Mouse (Mus musculus) limb, embryonic 14.5 days (tissue): Measurements from ENCODE around the gene Sult1d1. TPM values are rescaled to one million over a fixed set of nuclear protein-coding genes. Genes with fewer than 3 reads are reported as not detected.
"Not testable (repeated sequence)": the region's sequence is repeated elsewhere in the genome, so short reads cannot be mapped to it uniquely, and the experiment has no call there.

ENCODE experiments used
- ATAC-seq: fragments of 200-750 bp; cut with Nextera tagmentation; 2 replicates; pipeline ENCODE4 v1.8.0; 2017; ENCODE audit warnings: low read depth, moderate number of reproducible peaks, moderate TSS enrichment; ENCODE audit not compliant: low FRiP score
- DNase-seq: peaks from one replicate; pipeline ENCODE4 v3.0.0-alpha.2; 2015; ENCODE audit warnings: low spot score
- H3K27ac ChIP-seq: fragments of 300-500 bp; sonication (generic); replicated peaks from 2 replicates; pipeline ENCODE4 v1.5.1; 2014; ENCODE audit warnings: low read depth, mild to moderate bottlenecking, low read length, moderate library complexity, mixed read lengths
- H3K27me3 ChIP-seq: fragments of 300-500 bp; sonication (generic); 2 replicates; pipeline ENCODE4 v1.6.1; 2014; ENCODE audit warnings: low read length, mixed read lengths; ENCODE audit not compliant: control insufficient read depth, insufficient read depth
- H3K36me3 ChIP-seq: fragments of 300-500 bp; sonication (generic); 2 replicates; pipeline ENCODE4 v1.6.1; 2014; ENCODE audit warnings: mild to moderate bottlenecking, low read length, moderate library complexity, mixed read lengths; ENCODE audit not compliant: control insufficient read depth, insufficient read depth
- H3K4me1 ChIP-seq: fragments of 300-500 bp; sonication (generic); 2 replicates; pipeline ENCODE4 v1.6.1; 2014; ENCODE audit warnings: antibody characterized with exemption, low read length, mixed read lengths; ENCODE audit not compliant: control insufficient read depth, insufficient read depth
- H3K4me2 ChIP-seq: fragments of 300-500 bp; sonication (generic); replicated peaks from 2 replicates; pipeline ENCODE4 v1.6.1; 2014; ENCODE audit warnings: low read depth, mild to moderate bottlenecking, low read length, moderate library complexity; ENCODE audit not compliant: severe bottlenecking
- H3K4me3 ChIP-seq: fragments of 300-500 bp; sonication (generic); replicated peaks from 2 replicates; pipeline ENCODE4 v1.5.1; 2014; ENCODE audit warnings: low read length
- H3K9ac ChIP-seq: fragments of 300-500 bp; sonication (generic); 2 replicates; pipeline ENCODE4 v1.6.1; 2014; ENCODE audit warnings: mild to moderate bottlenecking, low read depth, low read length, moderate library complexity; ENCODE audit not compliant: severe bottlenecking
- H3K9me3 ChIP-seq: fragments of 300-500 bp; sonication (generic); 2 replicates; pipeline ENCODE4 v1.6.1; 2016; ENCODE audit warnings: low read length; ENCODE audit not compliant: control insufficient read depth
- POLR2A ChIP-seq: fragments of 200-500 bp; IDR thresholded peaks from 2 replicates; pipeline ENCODE4 v1.8.0; 2012; ENCODE audit warnings: inconsistent platforms, mild to moderate bottlenecking, moderate library complexity, borderline replicate concordance; ENCODE audit not compliant: insufficient read depth, insufficient read length; ENCODE audit errors: extremely low read depth
- WGBS: fragments of 180-500 bp; shearing (Covaris S2); extraction: QIAGEN DNeasy Blood & Tissue Kit; methylation state at CpG from one replicate; pipeline ENCODE4 v1.1.7; 2014; 5-methylcytosine and 5-hydroxymethylcytosine counted together
- microRNA-seq: library from miRNA; unstranded; fragments of <30 nt; microRNA quantifications from one replicate; pipeline ENCODE4, GENCODE M21; 2016
- polyA plus RNA-seq, 2 experiments: library from polyadenylated mRNA; depleted of rRNA in 1 of 2; stranded (reverse) in 1 of 2; unstranded in 1 of 2; fragments of >200 nt; fragmentation: Nextera tagmentation in 1 of 2; extraction: Ambion mirVana in 1 of 2; gene quantifications; 2 replicates each; pipeline versions ENCODE4 v1.2.1 to v1.2.3; 2012 to 2014

The Sult1d1 gene
- polyA plus RNA-seq, 2 experiments: not detected

- 80% methylated on average over 4 of the region's 4 CpGs for WGBS
- no peak for TF ChIP-seq POLR2A
- Histone ChIP-seq H3K27me3 (no peaks in the 10 kb centered on the region), H3K4me2 (no peak overlapping the region), H3K36me3 (no peaks in the 10 kb centered on the region), H3K9me3 (no peaks in the 10 kb centered on the region), H3K9ac (no peak overlapping the region), H3K4me1 (no peaks in the 10 kb centered on the region), H3K27ac (no peak overlapping the region), H3K4me3 (no peak overlapping the region)
- ATAC-seq (no peak), DNase-seq (no peak)
Observed at GRCm38 (mm10) chr5:87535994-87536644, 32.7 kb downstream of the Sult1d1 start.

- 68% methylated on average over 2 of the region's 2 CpGs for WGBS
- no peak overlapping the region for H3K27ac ChIP-seq
- ATAC-seq (no peak), DNase-seq (no peak)
- no peaks in the 10 kb centered on the region for H3K27me3 ChIP-seq
- TF ChIP-seq POLR2A: no peak
- H3K9me3 ChIP-seq: no peaks in the 10 kb centered on the region
- no peak overlapping the region for H3K4me2 ChIP-seq
- no peak overlapping the region for H3K9ac ChIP-seq
- no peaks in the 10 kb centered on the region for H3K4me1 ChIP-seq
- no peak overlapping the region for H3K4me3 ChIP-seq
- H3K36me3 ChIP-seq: no peaks in the 10 kb centered on the region
Observed at GRCm38 (mm10) chr5:87532288-87532687, 36.5 kb downstream of the Sult1d1 start.

- ATAC-seq, H3K36me3 ChIP-seq, H3K4me2 ChIP-seq, H3K9ac ChIP-seq, H3K4me1 ChIP-seq, DNase-seq, H3K4me3 ChIP-seq, H3K9me3 ChIP-seq, H3K27ac ChIP-seq, H3K27me3 ChIP-seq: not testable (repeated sequence)
- 86% methylated on average over 2 of the region's 2 CpGs for WGBS
Observed at GRCm38 (mm10) chr5:87523561-87523960, 45.3 kb downstream of the Sult1d1 start.

DNA sequence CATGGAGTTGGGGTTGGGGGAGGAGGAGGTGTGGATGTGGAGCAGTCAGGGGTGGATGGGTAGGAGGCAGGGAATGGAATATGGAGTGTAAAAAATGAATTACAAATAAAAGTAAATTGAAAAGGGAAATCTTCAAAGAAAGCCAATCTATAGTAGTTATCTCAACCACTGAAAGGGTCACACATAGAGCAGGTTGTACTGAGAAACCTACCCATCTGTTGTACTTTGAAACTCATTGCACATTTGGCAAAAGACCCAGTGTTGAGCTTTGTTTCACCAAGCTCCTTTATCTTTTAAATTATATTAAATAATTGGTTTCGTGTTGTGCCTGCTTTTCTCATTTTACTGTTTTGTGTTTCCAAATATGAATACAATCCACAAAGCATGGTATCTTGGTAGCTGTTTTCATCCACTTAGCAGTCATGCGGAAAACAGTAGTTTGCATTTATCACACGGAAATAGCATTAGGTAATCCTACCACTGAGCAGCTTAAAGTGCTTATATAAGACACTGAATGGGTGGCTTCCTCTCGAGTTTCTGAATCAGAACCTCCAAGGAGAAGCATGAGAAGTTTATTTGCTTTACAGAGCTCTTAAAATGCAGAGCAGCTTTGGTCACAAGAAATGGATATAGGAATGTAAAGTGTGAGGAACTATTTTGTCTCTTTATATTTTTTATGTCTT, 62.9 kb downstream of the Sult1d1 start:
- 66% methylated on average over 4 of the region's 4 CpGs for WGBS
- Histone ChIP-seq H3K4me3 (no peak overlapping the region), H3K27ac (no peak overlapping the region), H3K4me2 (no peak overlapping the region), H3K4me1 (no peaks in the 10 kb centered on the region), H3K36me3 (no peaks in the 10 kb centered on the region), H3K27me3 (no peaks in the 10 kb centered on the region), H3K9ac (no peak overlapping the region), H3K9me3 (no peaks in the 10 kb centered on the region)
- DNase-seq (no peak), ATAC-seq (no peak)
- TF ChIP-seq POLR2A: no peak

Small RNA genes lying within 50 kb of the gene (microRNA-seq; reads per million reads assigned to microRNA genes)
- gene Mir3969: not detected

Other genes with a start within 250 kb of the Sult1d1 start
- gene Ugt2a3, start 231.8 kb downstream of the Sult1d1 start, polyA plus RNA-seq (2012; rRNA removed): not detected in 2 replicates
- not detected in 2 replicates for gene Ugt2a3, start 231.8 kb downstream of the Sult1d1 start, polyA plus RNA-seq (2014; fragmentation: Nextera tagmentation; extraction: Ambion mirVana)
- not detected in 2 replicates for gene Ugt2b38, start 144.8 kb downstream of the Sult1d1 start, polyA plus RNA-seq (2012; rRNA removed)
- gene Ugt2b38, start 144.8 kb downstream of the Sult1d1 start, polyA plus RNA-seq (2014; fragmentation: Nextera tagmentation; extraction: Ambion mirVana): not detected in 2 replicates
- gene Ugt2a2, start 86.8 kb downstream of the Sult1d1 start, polyA plus RNA-seq (2012; rRNA removed): not detected in 2 replicates
- gene Ugt2a2, start 86.8 kb downstream of the Sult1d1 start, polyA plus RNA-seq (2014; fragmentation: Nextera tagmentation; extraction: Ambion mirVana): not detected in 2 replicates
- gene Gm43638, start 82.2 kb downstream of the Sult1d1 start, polyA plus RNA-seq (2012; rRNA removed): not detected in 2 replicates
- gene Gm43638, start 82.2 kb downstream of the Sult1d1 start, polyA plus RNA-seq (2014; fragmentation: Nextera tagmentation; extraction: Ambion mirVana): not detected in 2 replicates
- gene Ugt2a1, start 78.2 kb downstream of the Sult1d1 start, polyA plus RNA-seq (2012; rRNA removed): not detected in 2 replicates
- not detected in 2 replicates for gene Ugt2a1, start 78.2 kb downstream of the Sult1d1 start, polyA plus RNA-seq (2014; fragmentation: Nextera tagmentation; extraction: Ambion mirVana)
- 0.09 TPM in 1 of 2 replicates, not detected in the other for gene Sult1b1, start 30.8 kb downstream of the Sult1d1 start, polyA plus RNA-seq (2012; rRNA removed)
- gene Sult1b1, start 30.8 kb downstream of the Sult1d1 start, polyA plus RNA-seq (2014; fragmentation: Nextera tagmentation; extraction: Ambion mirVana): not detected in 2 replicates
- not detected in 2 replicates for gene Sult1e1, start 22.6 kb upstream of the Sult1d1 start, polyA plus RNA-seq (2012; rRNA removed)
- gene Sult1e1, start 22.6 kb upstream of the Sult1d1 start, polyA plus RNA-seq (2014; fragmentation: Nextera tagmentation; extraction: Ambion mirVana): not detected in 2 replicates
- gene Csn1s1, start 97.2 kb upstream of the Sult1d1 start, polyA plus RNA-seq (2012; rRNA removed): not detected in 2 replicates
- gene Csn1s1, start 97.2 kb upstream of the Sult1d1 start, polyA plus RNA-seq (2014; fragmentation: Nextera tagmentation; extraction: Ambion mirVana): not detected in 2 replicates
- 0.10 TPM in 1 of 2 replicates, not detected in the other for gene Csn2, start 130.6 kb upstream of the Sult1d1 start, polyA plus RNA-seq (2012; rRNA removed)
- gene Csn2, start 130.6 kb upstream of the Sult1d1 start, polyA plus RNA-seq (2014; fragmentation: Nextera tagmentation; extraction: Ambion mirVana): not detected in 2 replicates
- gene Csn1s2a, start 205.5 kb upstream of the Sult1d1 start, polyA plus RNA-seq (2012; rRNA removed): not detected in 2 replicates
- gene Csn1s2a, start 205.5 kb upstream of the Sult1d1 start, polyA plus RNA-seq (2014; fragmentation: Nextera tagmentation; extraction: Ambion mirVana): not detected in 2 replicates
- 0.10 and 0.18 TPM in 2 replicates for gene Csn1s2b, start 239.1 kb upstream of the Sult1d1 start, polyA plus RNA-seq (2012; rRNA removed)
- gene Csn1s2b, start 239.1 kb upstream of the Sult1d1 start, polyA plus RNA-seq (2014; fragmentation: Nextera tagmentation; extraction: Ambion mirVana): not detected in 2 replicates